Mouse (Mus musculus) heart, embryonic 13.5 days (tissue): ENCODE results near the gene Hoxd10. TPM values are rescaled to one million over a fixed set of nuclear protein-coding genes. Genes with fewer than 3 reads are reported as not detected.

ENCODE experiments used
- ATAC-seq: fragments of 200-750 bp; cut with Nextera tagmentation; 2 replicates; pipeline ENCODE4 v1.8.0; 2017; ENCODE audit warnings: moderate TSS enrichment; ENCODE audit not compliant: insufficient number of reproducible peaks, low FRiP score, low TSS enrichment; ENCODE audit errors: extremely low read depth
- H3K27ac ChIP-seq: fragments of 300-500 bp; sonication (generic); replicated peaks from 2 replicates; pipeline ENCODE4 v1.5.1; 2015; ENCODE audit warnings: moderate library complexity, mild to moderate bottlenecking, inconsistent platforms
- H3K27me3 ChIP-seq: fragments of 300-500 bp; sonication (generic); replicated peaks from 2 replicates; pipeline ENCODE4 v1.6.1; 2015; ENCODE audit warnings: mild to moderate bottlenecking, inconsistent platforms
- H3K36me3 ChIP-seq: fragments of 300-500 bp; sonication (generic); 2 replicates; pipeline ENCODE4 v1.6.1; 2015; ENCODE audit warnings: mild to moderate bottlenecking, inconsistent platforms
- H3K4me1 ChIP-seq: fragments of 300-500 bp; sonication (generic); 2 replicates; pipeline ENCODE4 v1.6.1; 2015; ENCODE audit warnings: inconsistent platforms
- H3K4me2 ChIP-seq: fragments of 300-500 bp; sonication (generic); 2 replicates; pipeline ENCODE4 v1.6.1; 2015; ENCODE audit warnings: inconsistent platforms, mild to moderate bottlenecking, moderate library complexity
- H3K4me3 ChIP-seq: fragments of 300-500 bp; sonication (generic); 2 replicates; pipeline ENCODE4 v1.5.1; 2015; ENCODE audit warnings: moderate library complexity, mild to moderate bottlenecking, inconsistent platforms
- H3K9ac ChIP-seq: fragments of 300-500 bp; sonication (generic); 2 replicates; pipeline ENCODE4 v1.6.1; 2015; ENCODE audit warnings: inconsistent platforms, mild to moderate bottlenecking, moderate library complexity
- H3K9me3 ChIP-seq: fragments of 300-500 bp; sonication (generic); 2 replicates; pipeline ENCODE4 v1.6.1; 2016; ENCODE audit warnings: inconsistent platforms
- WGBS: fragments of 180-500 bp; shearing (Covaris S2); methylation state at CpG from one replicate; pipeline ENCODE4 v1.1.7; 2015; ENCODE audit warnings: mixed read lengths; 5-methylcytosine and 5-hydroxymethylcytosine counted together
- polyA plus RNA-seq: library from polyadenylated mRNA; unstranded; fragments of >200 nt; fragmentation: Nextera tagmentation; extraction: Ambion mirVana; gene quantifications from 2 replicates; pipeline ENCODE4 v1.2.1, GENCODE M21; 2015

The Hoxd10 gene
- polyA plus RNA-seq, 1 experiment from 2014 or later, result 0.08 TPM

DNA sequence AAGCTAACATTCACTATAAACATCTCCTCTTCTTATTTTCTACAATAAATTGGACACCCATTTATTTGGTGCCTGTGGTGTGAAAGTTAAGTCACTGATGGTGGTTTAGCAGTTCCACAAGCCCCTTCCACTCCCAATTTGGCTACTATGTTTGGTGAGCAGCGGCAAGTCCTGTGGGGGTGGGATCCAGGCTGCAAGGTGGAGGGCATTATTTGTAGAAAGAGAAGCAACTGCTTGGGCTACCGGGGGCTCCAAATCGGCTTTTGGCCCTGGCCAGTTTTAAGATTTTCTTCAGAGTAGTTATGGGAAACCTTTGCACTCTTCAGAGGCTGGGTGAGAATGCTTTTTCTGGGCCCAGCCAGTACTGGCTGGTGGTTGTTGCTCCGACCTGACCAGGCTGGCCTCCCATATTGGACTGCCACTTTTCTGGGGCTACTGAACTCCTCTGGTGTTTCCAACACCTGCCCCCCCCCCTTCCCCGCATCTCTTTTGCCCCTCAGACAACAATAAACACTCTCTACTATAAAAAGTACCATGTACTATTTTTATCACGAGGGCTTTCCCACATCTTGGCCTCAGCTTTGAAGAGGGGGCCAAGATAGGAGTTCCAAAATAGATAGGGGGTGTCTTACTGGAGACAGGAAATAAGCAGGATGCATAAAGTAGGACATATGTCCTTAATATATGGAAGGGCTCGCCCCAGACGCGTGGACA, 40.2 kb downstream of the Hoxd10 start:
- peaks cover 20% of the 10 kb centered on the region for H3K4me1 ChIP-seq
- no peak for ATAC-seq
- H3K9me3 ChIP-seq, result no peaks in the 10 kb centered on the region
- H3K27me3 ChIP-seq, result peaks cover 100% of the 10 kb centered on the region
- H3K27ac ChIP-seq, result no peak overlapping the region
- 8% methylated on average over 9 of the region's 9 CpGs for WGBS
- no peak overlapping the region for H3K9ac ChIP-seq
- H3K36me3 ChIP-seq, result no peaks in the 10 kb centered on the region
- H3K4me3 ChIP-seq, result no peak overlapping the region
- peak overlapping the region; percentile 41; the same call in 1 of the 2 replicates for H3K4me2 ChIP-seq

DNA sequence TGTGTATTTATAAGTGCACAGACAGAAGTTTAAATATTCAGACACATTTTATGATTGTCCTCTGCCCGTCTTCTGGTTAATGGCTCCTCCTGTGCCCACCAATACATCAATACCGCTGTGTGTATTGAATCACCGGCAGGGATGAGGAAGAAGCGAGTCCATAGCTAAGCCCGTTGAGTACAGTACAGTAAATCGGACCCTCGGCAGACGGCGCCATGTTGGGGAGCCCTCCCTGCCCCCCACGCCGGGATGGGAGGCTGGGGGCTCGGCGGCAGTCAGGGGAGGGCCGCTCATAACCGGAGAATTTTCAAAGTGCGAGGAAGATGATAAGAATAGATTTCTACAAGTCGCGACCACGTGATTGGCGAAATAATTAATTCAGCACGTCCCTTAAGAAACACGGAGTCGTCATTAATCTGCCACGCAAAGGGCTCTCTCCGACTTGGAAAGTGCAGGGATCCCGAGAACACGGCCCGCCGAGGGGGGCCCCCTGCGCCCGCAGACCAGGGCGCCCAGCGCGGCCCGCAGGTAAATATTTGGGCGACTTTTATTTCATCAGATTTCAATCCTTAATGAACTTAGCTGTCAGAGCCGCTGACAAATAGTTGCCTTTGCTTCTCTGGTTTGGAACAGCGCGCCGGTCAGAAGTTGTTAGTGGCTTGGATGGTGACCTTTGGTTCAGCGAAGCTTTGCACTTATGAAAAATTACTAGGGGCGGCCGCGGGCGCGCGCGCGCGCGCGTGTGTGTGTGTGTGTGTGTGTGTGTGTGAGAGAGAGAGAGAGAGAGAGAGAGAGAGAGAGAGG, 41.0 kb downstream of the Hoxd10 start:
- WGBS, result 1% methylated on average over 52 of the region's 52 CpGs
- peak overlapping the region; percentile 31 for H3K4me3 ChIP-seq
- H3K4me2 ChIP-seq, result peak overlapping the region; percentile 41
- peaks cover 100% of the 10 kb centered on the region for H3K27me3 ChIP-seq
- peaks cover 14% of the 10 kb centered on the region for H3K4me1 ChIP-seq
- no peak overlapping the region for H3K9ac ChIP-seq
- H3K27ac ChIP-seq, result no peak overlapping the region
- H3K9me3 ChIP-seq, result no peaks in the 10 kb centered on the region
- no peak for ATAC-seq
- H3K36me3 ChIP-seq, result no peaks in the 10 kb centered on the region

DNA sequence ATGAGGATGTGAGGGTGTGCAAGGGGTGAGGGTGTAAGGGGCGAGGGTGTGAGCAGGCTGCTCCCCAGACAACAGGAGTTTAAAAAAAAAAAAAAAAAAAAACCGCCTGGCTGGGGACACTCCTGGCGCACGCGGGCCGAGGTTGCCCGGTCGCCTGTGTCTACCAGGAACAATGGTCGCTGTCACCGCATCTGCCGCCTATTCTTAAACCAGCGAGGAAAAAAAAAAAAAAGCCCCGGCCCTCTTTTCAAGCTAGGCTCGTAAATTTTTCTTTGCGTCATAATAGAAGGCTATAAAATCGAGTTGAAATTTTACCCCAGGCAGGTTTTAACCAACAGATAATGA, 41.6 kb downstream of the Hoxd10 start:
- Histone ChIP-seq H3K4me3 (no peak overlapping the region), H3K27me3 (peaks cover 100% of the 10 kb centered on the region), H3K36me3 (no peaks in the 10 kb centered on the region), H3K4me1 (peaks cover 13% of the 10 kb centered on the region; the same call in 1 of the 2 replicates), H3K27ac (no peak overlapping the region), H3K9me3 (no peaks in the 10 kb centered on the region), H3K4me2 (no peak overlapping the region), H3K9ac (no peak overlapping the region)
- 2% methylated on average over 14 of the region's 16 CpGs for WGBS
- no peak for ATAC-seq

DNA sequence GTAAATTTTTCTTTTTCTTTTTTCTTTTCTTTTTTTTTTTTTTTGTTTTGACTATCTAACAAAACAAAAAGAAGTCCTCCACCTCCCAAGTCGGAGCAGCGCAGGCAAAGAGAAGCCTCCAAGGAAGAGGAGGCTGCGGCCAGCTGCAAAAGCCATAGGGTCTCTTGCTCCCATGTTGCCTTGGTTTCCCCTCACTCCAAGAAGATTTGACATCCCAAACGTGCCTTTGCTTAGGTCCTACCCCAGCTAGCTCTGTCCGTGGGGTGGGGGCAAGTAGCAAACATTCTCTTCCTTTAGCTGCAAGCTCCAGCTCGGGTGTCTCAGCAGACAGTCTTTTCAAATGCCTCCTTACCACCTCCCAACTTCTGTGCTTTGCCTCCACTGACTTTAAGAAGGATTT, 42.0 kb downstream of the Hoxd10 start:
- peaks cover 13% of the 10 kb centered on the region; the same call in 1 of the 2 replicates for H3K4me1 ChIP-seq
- no peak overlapping the region for H3K4me2 ChIP-seq
- no peaks in the 10 kb centered on the region for H3K9me3 ChIP-seq
- no peak overlapping the region for H3K27ac ChIP-seq
- H3K27me3 ChIP-seq, result peaks cover 100% of the 10 kb centered on the region
- H3K4me3 ChIP-seq, result no peak overlapping the region
- H3K36me3 ChIP-seq, result no peaks in the 10 kb centered on the region
- 4% methylated on average over 6 of the region's 6 CpGs for WGBS
- no peak for ATAC-seq
- H3K9ac ChIP-seq, result no peak overlapping the region

DNA sequence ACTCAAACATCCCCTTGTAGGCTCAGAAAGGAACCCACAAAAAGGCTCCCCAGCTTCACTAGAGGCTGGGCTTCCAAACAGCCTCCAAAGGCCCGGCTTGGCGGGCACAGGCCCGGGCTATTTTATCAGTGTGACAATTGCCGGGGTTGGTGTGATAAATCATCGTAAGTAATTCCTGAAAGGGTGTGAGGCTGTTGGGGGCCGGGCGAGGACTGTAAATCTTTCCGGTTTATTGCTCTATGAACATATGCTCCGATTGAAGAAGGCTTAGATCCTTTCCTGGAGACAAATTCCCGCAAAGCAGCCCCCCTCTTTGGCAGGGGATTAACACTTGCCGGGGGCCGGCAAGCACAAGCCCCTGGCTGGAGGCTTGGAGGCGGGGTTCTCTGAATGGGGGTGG, 42.7 kb downstream of the Hoxd10 start:
- peaks cover 100% of the 10 kb centered on the region for H3K27me3 ChIP-seq
- ATAC-seq, result no peak
- H3K4me3 ChIP-seq, result no peak overlapping the region
- WGBS, result 3% methylated on average over 13 of the region's 13 CpGs
- H3K4me1 ChIP-seq, result peaks cover 13% of the 10 kb centered on the region; the same call in 1 of the 2 replicates
- no peaks in the 10 kb centered on the region for H3K9me3 ChIP-seq
- H3K27ac ChIP-seq, result no peak overlapping the region
- H3K9ac ChIP-seq, result no peak overlapping the region
- H3K4me2 ChIP-seq, result no peak overlapping the region
- no peaks in the 10 kb centered on the region for H3K36me3 ChIP-seq

DNA sequence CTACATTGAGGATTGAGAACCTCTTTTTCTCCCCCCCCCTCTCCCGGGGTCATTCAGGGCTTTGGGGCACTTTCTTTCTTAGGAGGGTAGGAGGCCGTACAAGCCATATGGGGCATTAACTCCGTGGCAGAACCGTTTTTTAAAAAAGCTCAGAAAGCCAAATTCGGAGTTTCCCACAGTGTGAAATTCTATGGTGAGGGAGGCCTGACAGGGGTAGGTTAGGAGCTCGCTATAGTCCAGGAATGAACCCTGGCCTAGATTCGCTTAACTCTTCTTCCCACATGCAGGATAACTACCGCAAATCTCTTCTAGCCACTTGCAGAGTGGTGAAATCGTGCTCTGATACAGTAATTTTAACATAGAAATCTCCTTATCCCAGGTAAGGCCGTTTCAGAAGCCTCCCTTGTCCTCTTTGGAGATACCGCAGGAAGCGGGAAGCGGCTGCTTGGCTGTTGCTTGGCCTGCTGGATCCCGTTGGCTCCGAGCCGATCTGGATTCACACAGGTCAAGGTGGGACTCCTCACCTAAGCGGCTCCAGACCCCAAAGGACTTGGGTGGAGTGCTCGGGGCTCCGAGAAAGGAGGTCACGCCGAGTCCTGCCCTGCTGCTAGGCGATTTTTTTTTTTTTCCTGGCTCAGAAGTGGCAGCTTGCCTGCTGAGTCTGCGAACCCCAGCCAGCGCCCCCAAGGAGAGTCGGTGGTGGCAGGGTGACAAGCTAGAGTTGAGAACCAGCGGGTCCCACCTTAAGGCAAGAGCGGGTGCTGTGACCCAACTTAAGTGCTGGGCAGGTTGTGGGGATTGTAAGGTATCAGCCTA, 43.5 kb downstream of the Hoxd10 start:
- no peaks in the 10 kb centered on the region for H3K9me3 ChIP-seq
- WGBS, result 3% methylated on average over 27 of the region's 27 CpGs
- no peak for ATAC-seq

DNA sequence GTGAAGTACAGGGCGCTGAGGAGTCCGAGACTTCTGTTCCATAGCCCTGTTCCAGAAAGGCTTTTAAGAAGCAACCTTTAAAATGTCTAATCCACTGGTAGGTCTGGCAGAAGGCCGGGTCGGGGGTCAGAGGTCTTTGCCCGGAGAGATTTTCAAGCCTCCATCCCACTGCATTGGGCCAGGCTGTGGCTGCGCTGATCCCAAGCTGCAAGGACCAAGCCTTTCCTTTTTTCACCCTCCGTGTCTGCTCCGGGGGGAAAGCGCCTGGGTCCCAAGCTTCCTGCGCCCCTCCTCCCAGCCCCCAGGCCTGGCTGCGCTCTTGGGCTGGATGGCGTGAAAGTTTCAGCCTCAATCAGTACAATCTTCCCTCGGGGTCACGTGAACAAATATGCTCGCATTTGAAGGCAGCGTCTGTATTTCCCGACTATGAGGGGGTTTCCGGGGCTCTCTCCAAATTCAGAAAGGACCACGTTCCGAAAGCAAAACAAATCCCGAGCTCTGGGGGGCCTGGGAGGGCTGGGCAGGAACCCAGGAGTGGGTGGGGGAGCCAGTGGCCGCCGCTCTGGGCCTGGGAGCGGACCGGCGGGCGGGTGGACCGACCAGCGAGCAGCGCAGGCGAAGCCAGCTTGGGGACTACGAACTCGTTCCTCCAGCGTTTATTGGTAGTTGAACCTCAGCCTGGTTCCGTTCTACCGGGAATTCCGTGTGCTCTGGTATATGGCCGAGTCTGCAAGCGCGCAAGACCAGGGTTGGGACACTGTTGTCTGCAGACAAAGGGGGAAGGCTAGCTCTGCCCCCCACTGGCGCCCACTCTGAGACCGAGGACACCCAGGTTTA, 44.3 kb downstream of the Hoxd10 start:
- peaks cover 99% of the 10 kb centered on the region for H3K27me3 ChIP-seq
- no peak overlapping the region for H3K27ac ChIP-seq
- H3K4me3 ChIP-seq, result peak overlapping the region; percentile 29
- WGBS, result under 1% methylated on average over 42 of the region's 42 CpGs
- H3K9me3 ChIP-seq, result no peaks in the 10 kb centered on the region
- peaks cover 19% of the 10 kb centered on the region for H3K4me1 ChIP-seq
- no peaks in the 10 kb centered on the region for H3K36me3 ChIP-seq
- H3K9ac ChIP-seq, result 0 out of 2 replicates have a peak overlapping the region, but pooled peaks have one; percentile 24
- peak overlapping the region; percentile 53 for H3K4me2 ChIP-seq
- ATAC-seq, result no peak

More for the DNA sequence above, 43.5 kb downstream of the Hoxd10 start:
- peak overlapping the region; percentile 29; the same call in 1 of the 2 replicates for H3K4me3 ChIP-seq
- no peaks in the 10 kb centered on the region for H3K36me3 ChIP-seq
- H3K9ac ChIP-seq, result no peak overlapping the region
- H3K4me2 ChIP-seq, result peak overlapping the region; percentile 53; the same call in 1 of the 2 replicates
- H3K27ac ChIP-seq, result no peak overlapping the region
- H3K27me3 ChIP-seq, result peaks cover 100% of the 10 kb centered on the region
- peaks cover 14% of the 10 kb centered on the region for H3K4me1 ChIP-seq

DNA sequence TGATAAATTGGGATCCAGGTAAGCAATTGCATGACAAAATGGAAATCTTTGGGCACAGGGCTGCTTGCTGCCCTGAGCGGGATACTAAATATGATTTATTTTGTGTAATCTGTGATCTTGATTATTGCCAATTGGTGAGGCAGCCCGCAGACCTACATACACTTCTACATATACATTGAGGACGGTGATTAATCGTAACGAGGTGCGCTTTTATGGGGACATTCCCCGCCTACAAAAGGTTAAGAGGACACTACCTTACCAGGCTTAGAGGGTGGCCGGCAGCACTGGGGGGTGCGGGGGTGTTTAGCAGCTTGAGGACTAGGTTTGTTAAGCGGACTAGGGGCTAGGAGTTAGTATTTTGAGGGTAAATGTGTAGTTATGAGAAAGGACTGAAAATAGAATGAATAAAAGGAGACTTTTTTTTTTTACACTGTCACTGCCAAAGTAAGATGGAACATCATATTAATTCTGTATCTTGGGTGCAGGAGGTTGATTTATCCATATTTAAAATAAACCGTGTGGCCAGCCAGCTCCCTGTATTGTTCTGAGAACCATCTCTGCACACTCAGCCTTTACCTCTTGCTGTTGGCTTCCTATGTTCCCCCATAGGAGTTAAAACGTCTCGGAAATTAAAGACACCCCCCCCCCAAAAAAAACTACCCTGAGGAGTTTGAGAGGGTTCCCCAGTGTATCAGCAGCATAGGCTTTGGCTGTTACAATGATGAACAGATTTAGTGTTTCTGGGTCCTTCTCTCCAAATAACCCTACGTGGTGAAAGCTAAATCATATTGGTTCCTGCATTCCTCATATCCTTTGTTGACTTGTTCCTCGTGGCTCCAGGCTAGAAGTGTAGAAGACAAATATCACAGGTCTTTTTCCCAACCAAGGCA, 45.2 kb downstream of the Hoxd10 start:
- no peak overlapping the region for H3K4me2 ChIP-seq
- peak overlapping the region; percentile 29 for H3K4me3 ChIP-seq
- 4% methylated on average over 15 of the region's 15 CpGs for whole genome bisulfite sequencing
- peaks cover 99% of the 10 kb centered on the region for H3K27me3 ChIP-seq
- no peaks in the 10 kb centered on the region for H3K9me3 ChIP-seq
- H3K4me1 ChIP-seq, result peaks cover 19% of the 10 kb centered on the region
- no peaks in the 10 kb centered on the region for H3K36me3 ChIP-seq
- no peak for ATAC-seq
- no peak overlapping the region for H3K9ac ChIP-seq
- no peak overlapping the region for H3K27ac ChIP-seq

DNA sequence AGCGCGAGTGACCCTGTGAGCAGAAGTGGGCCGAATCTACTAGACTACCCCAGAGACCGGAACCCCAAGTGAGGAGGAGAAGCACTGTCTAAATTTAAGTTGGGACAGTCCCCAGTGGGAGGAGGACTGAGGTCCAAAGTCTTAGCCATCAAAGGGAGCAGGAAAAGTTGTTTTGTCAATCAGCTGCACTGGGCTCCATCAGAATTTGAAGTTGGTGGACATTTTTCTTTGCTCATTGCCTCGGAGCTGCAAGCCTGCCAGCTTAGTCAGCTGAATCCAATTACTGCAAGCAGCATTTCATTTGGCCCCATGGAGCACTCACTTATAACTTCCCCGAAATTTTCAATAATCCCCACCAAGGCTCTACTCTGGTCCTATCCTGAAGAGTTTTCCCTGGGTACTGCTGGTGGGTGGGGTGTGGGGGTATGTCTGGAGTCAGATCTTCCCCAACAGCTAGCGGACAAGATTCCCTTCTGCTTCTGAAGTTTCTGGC, 45.9 kb downstream of the Hoxd10 start:
- WGBS, result 6% methylated on average over 7 of the region's 7 CpGs
- Histone ChIP-seq H3K36me3 (no peaks in the 10 kb centered on the region), H3K9ac (no peak overlapping the region), H3K27me3 (peaks cover 99% of the 10 kb centered on the region), H3K9me3 (no peaks in the 10 kb centered on the region), H3K4me1 (peaks cover 14% of the 10 kb centered on the region), H3K4me2 (no peak overlapping the region), H3K4me3 (0 out of 2 replicates have a peak overlapping the region, but pooled peaks have one; percentile 8), H3K27ac (no peak overlapping the region)
- no peak for ATAC-seq
